Mouse (Mus musculus): Measurements from ENCODE around the gene Palm3. TPM values are rescaled to one million over a fixed set of nuclear protein-coding genes. Genes with fewer than 3 reads are reported as not detected.

Gene Palm3
- total RNA-seq, 2 experiments from 2014 or later: 0.31 TPM; not detected in 1

- DNase-seq: peak; percentile 80
- TF ChIP-seq CTCF (IDR thresholded peaks at IDR 0.05): peak; percentile 81
- Histone ChIP-seq H3K27ac (peak within 1 kb of the TSS; percentile 65), H3K4me3 (peak within 1 kb of the TSS; percentile 66)
- intact Hi-C loops (cut with DNase I): loop anchor here (5.0 kb wide), 1 partner anchor 315 kb away; no protein-coding TSS in a partner anchor
These were observed 21.0 kb downstream of the Palm3 start, which contains the start of gene Il27ra for GRCm38 (mm10) chr8:84042066-84042947. Gene Il27ra, minus strand, starts transcription at chr8:84042589.

- Histone ChIP-seq H3K27ac (no peak overlapping the region), H3K4me3 (peak overlapping the region; percentile 66)
- intact Hi-C loops (cut with DNase I): loop anchor here (5.0 kb wide), 1 partner anchor 314 kb away; no protein-coding TSS in a partner anchor
- DNase-seq: peak; percentile 54
- TF ChIP-seq CTCF (IDR thresholded peaks at IDR 0.05): no peak
These were observed 21.7 kb downstream of the Palm3 start for GRCm38 (mm10) chr8:84042948-84043342.

GRCm38 (mm10) chr8:84044103-84044502, 22.8 kb downstream of the Palm3 start:
- intact Hi-C loops (cut with DNase I): loop anchor here (5.0 kb wide), 1 partner anchor 313 kb away; no protein-coding TSS in a partner anchor
- no peak for DNase-seq
- Histone ChIP-seq H3K4me3 (no peak overlapping the region), H3K27ac (no peak overlapping the region)
- TF ChIP-seq CTCF (IDR thresholded peaks at IDR 0.05): no peak

- no peak for DNase-seq
- no peak within 1 kb of the TSS for H3K4me3 ChIP-seq
- no peak for TF ChIP-seq CTCF (IDR thresholded peaks at IDR 0.05)
- no peak within 1 kb of the TSS for H3K27ac ChIP-seq
- intact Hi-C loops (cut with DNase I): loop anchor here (5.0 kb wide), 1 partner anchor 312 kb away; no protein-coding TSS in a partner anchor
These were observed 23.6 kb downstream of the Palm3 start, which contains the start of gene Rln3 for GRCm38 (mm10) chr8:84044900-84045299. Gene Rln3, minus strand, starts transcription at chr8:84045000.

GRCm38 (mm10) chr8:84046505-84046904, 25.2 kb downstream of the Palm3 start:
- intact Hi-C loops (cut with DNase I): no loop called here
- no peak overlapping the region for H3K27ac ChIP-seq
- H3K4me3 ChIP-seq: no peak overlapping the region
- no peak for DNase-seq
- no peak for TF ChIP-seq CTCF (IDR thresholded peaks at IDR 0.05)

GRCm38 (mm10) chr8:84048171-84048570, 26.9 kb downstream of the Palm3 start:
- no peak for DNase-seq
- intact Hi-C loops (cut with DNase I): no loop called here
- no peak overlapping the region for H3K4me3 ChIP-seq
- no peak for TF ChIP-seq CTCF (IDR thresholded peaks at IDR 0.05)
- no peak overlapping the region for H3K27ac ChIP-seq

- no peak for TF ChIP-seq CTCF (IDR thresholded peaks at IDR 0.05)
- no peak overlapping the region for H3K27ac ChIP-seq
- H3K4me3 ChIP-seq: no peak overlapping the region
- DNase-seq: no peak
- intact Hi-C loops (cut with DNase I): no loop called here
These were observed 31.5 kb downstream of the Palm3 start for GRCm38 (mm10) chr8:84052746-84053145.

GRCm38 (mm10) chr8:84053229-84053628, 32.0 kb downstream of the Palm3 start:
- intact Hi-C loops (cut with DNase I): no loop called here
- no peak for DNase-seq
- no peak for TF ChIP-seq CTCF (IDR thresholded peaks at IDR 0.05)
- Histone ChIP-seq H3K27ac (no peak overlapping the region), H3K4me3 (no peak overlapping the region)

- intact Hi-C loops (cut with DNase I): no loop called here
- TF ChIP-seq CTCF (IDR thresholded peaks at IDR 0.05): no peak
- H3K27ac ChIP-seq: no peak overlapping the region
- no peak for DNase-seq
- H3K4me3 ChIP-seq: no peak overlapping the region
These were observed 36.6 kb downstream of the Palm3 start for GRCm38 (mm10) chr8:84057827-84058226.

- intact Hi-C loops (cut with DNase I): no loop called here
- no peak overlapping the region for H3K27ac ChIP-seq
- no peak for TF ChIP-seq CTCF (IDR thresholded peaks at IDR 0.05)
- DNase-seq: no peak
- H3K4me3 ChIP-seq: no peak overlapping the region
These were observed 38.0 kb downstream of the Palm3 start for GRCm38 (mm10) chr8:84059226-84059625.

- H3K27ac ChIP-seq: no peak overlapping the region
- no peak for TF ChIP-seq CTCF (IDR thresholded peaks at IDR 0.05)
- intact Hi-C loops (cut with DNase I): no loop called here
- no peak overlapping the region for H3K4me3 ChIP-seq
- no peak for DNase-seq
These were observed 39.0 kb downstream of the Palm3 start for GRCm38 (mm10) chr8:84060245-84060644.

- DNase-seq: no peak
- peak overlapping the region; percentile 38; the same call in 1 of the 2 replicates for H3K27ac ChIP-seq
- intact Hi-C loops (cut with DNase I): no loop called here
- H3K4me3 ChIP-seq: no peak overlapping the region
- TF ChIP-seq CTCF (IDR thresholded peaks at IDR 0.05): no peak
These were observed 42.8 kb downstream of the Palm3 start for GRCm38 (mm10) chr8:84063861-84064610.

GRCm38 (mm10) chr8:84065037-84065436, 43.8 kb downstream of the Palm3 start, which contains the start of gene Gm10643:
Gene Gm10643, minus strand, starts transcription at chr8:84065137.
- no peak for TF ChIP-seq CTCF (IDR thresholded peaks at IDR 0.05)
- Histone ChIP-seq H3K4me3 (peak within 1 kb of the TSS; percentile 76), H3K27ac (peak within 1 kb of the TSS; percentile 98)
- no peak for DNase-seq
- intact Hi-C loops (cut with DNase I): loop anchor here (5.0 kb wide), 2 partner anchors 37 to 53 kb away; partner anchors contain the start of genes 2210011C24Rik and Dcaf15

Data from gastrocnemius, adult 2 months (tissue).